Mouse (Mus musculus): Measurements from ENCODE around the gene Jak3. TPM values are rescaled to one million over a fixed set of nuclear protein-coding genes. Genes with fewer than 3 reads are reported as not detected.
A peak's percentile ranks its signal among the peaks of the same experiment; 100 is the strongest.

Gene Jak3
- total RNA-seq, 2 experiments from 2014 or later: 11.6 to 17.3 TPM

GRCm38 (mm10) chr8:71660325-71661120, 15.6 kb upstream of the Jak3 start:
- peak; percentile 85 to 89 for DNase-seq (ENCODE audit: low spot score in 2 of 2)

GRCm38 (mm10) chr8:71665331-71666130, 10.6 kb upstream of the Jak3 start:
- no peak for DNase-seq (ENCODE audit: low spot score in 2 of 2)

GRCm38 (mm10) chr8:71666855-71667254, 9.2 kb upstream of the Jak3 start:
- no peak for DNase-seq (ENCODE audit: low spot score in 2 of 2)

- no peak for DNase-seq (ENCODE audit: low spot score in 2 of 2)
These were observed 8.8 kb upstream of the Jak3 start for GRCm38 (mm10) chr8:71667256-71667655.

- no peak for DNase-seq (ENCODE audit: low spot score in 2 of 2)
These were observed 7.7 kb upstream of the Jak3 start for GRCm38 (mm10) chr8:71668220-71668975.

- DNase-seq (ENCODE audit: low spot score in 2 of 2): no peak
These were observed 5.9 kb upstream of the Jak3 start for GRCm38 (mm10) chr8:71670198-71670597.

GRCm38 (mm10) chr8:71670621-71671548, 5.2 kb upstream of the Jak3 start:
- DNase-seq (ENCODE audit: low spot score in 2 of 2): no peak

GRCm38 (mm10) chr8:71671549-71671965, 4.5 kb upstream of the Jak3 start, which contains the start of gene Unc13a:
Gene Unc13a (minus strand): TSS chr8:71671757.
- DNase-seq (ENCODE audit: low spot score in 2 of 2): peak; percentile 95 to 97

- DNase-seq (ENCODE audit: low spot score in 2 of 2): no peak
These were observed 3.8 kb upstream of the Jak3 start for GRCm38 (mm10) chr8:71672168-71672735.

GRCm38 (mm10) chr8:71674071-71674470, 2.0 kb upstream of the Jak3 start:
- no peak for DNase-seq (ENCODE audit: low spot score in 2 of 2)

GRCm38 (mm10) chr8:71675456-71676019, 558 bp upstream of the Jak3 start:
- no peak for DNase-seq (ENCODE audit: low spot score in 2 of 2)

GRCm38 (mm10) chr8:71676803-71677202, 707 bp downstream of the Jak3 start:
- DNase-seq (ENCODE audit: low spot score in 2 of 2): no peak

- DNase-seq (ENCODE audit: low spot score in 2 of 2): no peak
These were observed 1.5 kb downstream of the Jak3 start for GRCm38 (mm10) chr8:71677555-71677954.

GRCm38 (mm10) chr8:71678216-71678615, 2.1 kb downstream of the Jak3 start:
- DNase-seq (ENCODE audit: low spot score in 2 of 2): no peak

GRCm38 (mm10) chr8:71679116-71679515, 3.0 kb downstream of the Jak3 start:
- DNase-seq (ENCODE audit: low spot score in 2 of 2): no peak

GRCm38 (mm10) chr8:71679550-71680168, 3.6 kb downstream of the Jak3 start:
- DNase-seq (ENCODE audit: low spot score in 2 of 2): no peak

GRCm38 (mm10) chr8:71680471-71680870, 4.4 kb downstream of the Jak3 start:
- DNase-seq (ENCODE audit: low spot score in 2 of 2): no peak

GRCm38 (mm10) chr8:71681369-71681915, 5.3 kb downstream of the Jak3 start:
- DNase-seq (ENCODE audit: low spot score in 2 of 2): no peak

GRCm38 (mm10) chr8:71682832-71683231, 6.7 kb downstream of the Jak3 start:
- DNase-seq (ENCODE audit: low spot score in 2 of 2): no peak
